Mouse (Mus musculus): ENCODE data around the gene Olfr577.

The Olfr577 gene

GRCm38 (mm10) chr7:102942475-102942874 is 33.3 kb downstream of the Olfr577 start, which contains the start of gene Olfr573-ps1:
Gene Olfr573-ps1, minus strand, starts transcription at chr7:102942575.
- TF ChIP-seq CTCF (conservative IDR thresholded peaks at IDR 0.05; ENCODE audit: low read length) (no peak), NANOG (IDR thresholded peaks at IDR 0.05; ENCODE audit: borderline replicate concordance, low read length) (no peak), POU5F1 (IDR thresholded peaks at IDR 0.05; ENCODE audit: borderline replicate concordance, low read length) (no peak)
- Histone ChIP-seq H3K27me3 (ENCODE audit: insufficient read depth, low read length) (no peaks in the 10 kb centered on the region), H3K9me3 (ENCODE audit: low read length) (no peaks in the 10 kb centered on the region), H3K4me1 (replicated peaks; ENCODE audit: low read depth, low read length) (no peaks in the 10 kb centered on the region), H3K4me3 (replicated peaks; ENCODE audit: low read length) (no peak within 1 kb of the TSS), H3K36me3 (ENCODE audit: insufficient read depth, low read length) (no peaks in the 10 kb centered on the region)

GRCm38 (mm10) chr7:102927105-102927504 is 48.6 kb downstream of the Olfr577 start:
- no peaks in the 10 kb centered on the region for H3K4me1 ChIP-seq (replicated peaks; ENCODE audit: low read depth, low read length)
- H3K27me3 ChIP-seq (ENCODE audit: insufficient read depth, low read length) = no peaks in the 10 kb centered on the region
- no peak for TF ChIP-seq NANOG (IDR thresholded peaks at IDR 0.05; ENCODE audit: borderline replicate concordance, low read length)
- no peak for TF ChIP-seq CTCF (conservative IDR thresholded peaks at IDR 0.05; ENCODE audit: low read length)
- TF ChIP-seq POU5F1 (IDR thresholded peaks at IDR 0.05; ENCODE audit: borderline replicate concordance, low read length) = no peak
- no peaks in the 10 kb centered on the region for H3K36me3 ChIP-seq (ENCODE audit: insufficient read depth, low read length)
- no peaks in the 10 kb centered on the region for H3K9me3 ChIP-seq (ENCODE audit: low read length)
- H3K4me3 ChIP-seq (replicated peaks; ENCODE audit: low read length) = no peak overlapping the region

- Histone ChIP-seq H3K4me1 (replicated peaks; ENCODE audit: low read depth, low read length) (no peaks in the 10 kb centered on the region), H3K9me3 (ENCODE audit: low read length) (no peaks in the 10 kb centered on the region), H3K27me3 (ENCODE audit: insufficient read depth, low read length) (no peaks in the 10 kb centered on the region), H3K4me3 (replicated peaks; ENCODE audit: low read length) (no peak within 1 kb of the TSS), H3K36me3 (ENCODE audit: insufficient read depth, low read length) (no peaks in the 10 kb centered on the region)
- no peak for TF ChIP-seq NANOG (IDR thresholded peaks at IDR 0.05; ENCODE audit: borderline replicate concordance, low read length)
- no peak for TF ChIP-seq POU5F1 (IDR thresholded peaks at IDR 0.05; ENCODE audit: borderline replicate concordance, low read length)
- TF ChIP-seq CTCF (conservative IDR thresholded peaks at IDR 0.05; ENCODE audit: low read length) = no peak
These were observed 51.6 kb downstream of the Olfr577 start, which contains the start of gene Olfr572 for GRCm38 (mm10) chr7:102924109-102924508. Gene Olfr572, plus strand, starts transcription at chr7:102924409.

All from E14TG2a.4 (cell line).